Mouse (Mus musculus): ENCODE data around the gene Arhgef19. TPM values are rescaled to one million over a fixed set of nuclear protein-coding genes. Genes with fewer than 3 reads are reported as not detected.

Arhgef19 gene
- 1 to 10 TPM; 1.8 to 2.4 TPM for total RNA-seq (2021)

DNA sequence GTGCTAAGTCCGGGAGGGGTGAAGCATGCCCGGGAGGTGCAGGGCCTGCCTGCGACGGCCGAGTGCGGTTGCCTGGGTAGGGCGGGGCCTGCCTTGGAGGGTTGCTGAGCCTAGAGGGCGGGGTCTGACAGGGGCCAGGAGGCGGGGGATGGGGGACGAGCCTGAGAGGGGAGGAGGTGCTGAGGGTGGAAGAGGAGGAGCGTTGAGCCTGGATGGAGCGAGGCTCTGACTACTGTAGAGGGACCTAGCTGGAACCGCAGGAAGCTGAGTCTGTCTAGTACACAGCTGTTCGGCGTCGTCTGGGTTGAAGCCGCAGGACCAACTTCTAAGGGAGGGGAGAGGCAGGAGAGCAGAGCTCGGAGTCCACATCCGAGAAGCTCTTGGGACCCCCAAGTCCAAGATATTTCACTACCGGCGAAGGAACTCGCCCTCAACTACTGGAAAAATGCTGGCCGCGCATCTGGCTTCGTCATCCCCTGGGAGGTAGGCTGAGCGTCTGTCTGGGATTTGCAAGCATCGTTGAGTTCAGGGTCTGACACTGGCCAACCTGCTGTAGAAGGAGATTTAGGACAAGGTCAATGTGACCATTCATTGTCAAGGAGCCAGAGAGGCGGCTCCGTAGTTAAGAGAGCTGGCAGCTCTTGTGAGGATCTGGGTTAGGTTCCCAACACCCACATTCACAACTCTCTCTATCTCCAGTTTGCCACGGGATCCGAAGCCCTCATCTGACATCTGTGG is at the start of gene Arhgef19:
Gene Arhgef19 (plus strand): TSS at position 112 of the 738 bp plus-strand sequence.
- peak; percentile 83 for DNase-seq
- intact Hi-C loops (cut with DNase I), result no loop called here

DNA sequence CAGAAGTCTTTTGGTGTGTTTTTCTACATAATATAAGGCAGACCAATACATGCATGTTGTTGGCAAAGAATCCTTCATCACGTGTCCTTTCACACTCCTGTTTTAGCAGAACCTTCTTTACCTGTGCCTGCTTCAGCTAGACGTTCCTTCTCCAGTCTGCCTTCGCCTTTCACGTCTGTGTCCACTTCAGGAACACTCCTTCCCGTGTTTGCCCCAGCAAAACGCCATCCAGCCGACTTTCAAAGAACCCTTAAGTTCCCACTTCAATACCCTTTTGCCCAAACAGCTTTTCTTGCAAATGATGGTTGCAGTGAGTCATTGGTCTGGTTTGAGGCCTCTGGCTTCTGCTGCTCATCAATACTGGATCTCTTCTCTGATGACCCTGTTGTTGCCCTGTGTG is 48.0 kb upstream of the Arhgef19 start:
- intact Hi-C loops (cut with DNase I), result no loop called here

GRCm38 (mm10) chr4:141194553-141194952 is 44.7 kb upstream of the Arhgef19 start:
- intact Hi-C loops (cut with DNase I), result no loop called here
- no peak for DNase-seq

More for the DNA sequence above, 48.0 kb upstream of the Arhgef19 start:
- no peak for DNase-seq

DNA sequence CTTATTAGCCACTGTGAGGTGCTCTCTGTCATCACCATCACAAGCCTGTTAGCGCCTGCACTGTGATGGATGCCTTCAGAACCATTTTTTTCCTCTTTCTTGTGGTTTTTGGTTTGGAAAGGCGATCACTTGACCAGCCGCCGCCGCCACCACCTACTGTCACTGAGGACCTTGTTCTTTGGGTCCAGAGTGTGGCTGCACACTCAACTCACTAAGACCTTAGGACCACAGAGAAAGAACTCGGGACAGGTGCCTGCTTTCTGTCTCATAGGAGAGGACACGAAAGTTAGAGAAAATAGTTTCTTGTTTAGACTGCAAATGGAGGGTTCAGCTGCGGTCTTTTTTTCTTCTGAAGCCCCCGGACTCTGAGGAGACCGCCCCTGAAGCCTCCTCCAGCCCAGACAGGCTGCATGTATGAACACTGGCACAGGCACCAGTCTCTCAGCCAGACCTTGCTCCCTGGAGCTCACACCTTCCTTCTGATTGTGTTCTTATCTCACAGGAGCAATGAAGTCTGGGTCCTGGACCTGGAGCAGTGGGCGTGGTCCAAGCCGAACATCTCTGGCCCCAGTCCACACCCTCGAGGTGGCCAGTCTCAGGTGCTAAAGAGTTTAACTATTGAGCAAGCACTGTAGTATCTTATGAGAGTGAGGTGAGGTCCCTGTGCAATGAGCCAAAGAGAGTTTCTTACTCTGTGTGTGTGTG is 42.2 kb upstream of the Arhgef19 start:
- intact Hi-C loops (cut with DNase I), result no loop called here
- DNase-seq, result no peak

- DNase-seq, result no peak
- intact Hi-C loops (cut with DNase I), result no loop called here
Measured at GRCm38 (mm10) chr4:141197686-141198035, 41.6 kb upstream of the Arhgef19 start.

DNA sequence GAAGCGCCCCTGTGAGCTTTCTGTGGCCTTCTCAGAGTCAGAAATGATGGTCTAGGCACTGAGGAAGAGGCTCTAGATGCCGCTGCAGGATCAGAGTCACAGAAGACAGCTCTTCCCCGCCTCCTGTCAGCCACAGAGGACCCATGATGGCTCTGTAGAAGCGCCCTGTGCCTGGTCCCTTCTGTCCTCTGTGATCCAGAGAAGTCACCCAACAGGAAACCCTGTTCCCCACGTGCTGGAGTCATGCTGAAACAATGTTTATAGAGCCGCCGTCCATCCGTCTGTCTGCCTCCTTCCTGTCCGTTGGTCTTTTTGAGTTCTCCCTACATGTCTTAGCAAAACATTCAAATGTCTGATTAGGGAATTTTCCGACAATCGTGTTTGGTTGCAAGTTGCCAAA is 38.4 kb upstream of the Arhgef19 start:
- intact Hi-C loops (cut with DNase I), result no loop called here
- no peak for DNase-seq

- intact Hi-C loops (cut with DNase I), result no loop called here
- DNase-seq, result no peak
Measured at GRCm38 (mm10) chr4:141202192-141202591, 37.1 kb upstream of the Arhgef19 start.

- DNase-seq, result peak; percentile 24
- intact Hi-C loops (cut with DNase I), result no loop called here
Measured at GRCm38 (mm10) chr4:141204580-141205061, 34.7 kb upstream of the Arhgef19 start.

- intact Hi-C loops (cut with DNase I), result no loop called here
- no peak for DNase-seq
Measured at GRCm38 (mm10) chr4:141207081-141207480, 32.2 kb upstream of the Arhgef19 start.

GRCm38 (mm10) chr4:141210524-141211219 is 28.6 kb upstream of the Arhgef19 start:
- DNase-seq, result no peak
- intact Hi-C loops (cut with DNase I), result loop anchor here (10.0 kb wide), 1 partner anchor 66 kb away; the partner anchor contains the start of gene Fbxo42

DNA sequence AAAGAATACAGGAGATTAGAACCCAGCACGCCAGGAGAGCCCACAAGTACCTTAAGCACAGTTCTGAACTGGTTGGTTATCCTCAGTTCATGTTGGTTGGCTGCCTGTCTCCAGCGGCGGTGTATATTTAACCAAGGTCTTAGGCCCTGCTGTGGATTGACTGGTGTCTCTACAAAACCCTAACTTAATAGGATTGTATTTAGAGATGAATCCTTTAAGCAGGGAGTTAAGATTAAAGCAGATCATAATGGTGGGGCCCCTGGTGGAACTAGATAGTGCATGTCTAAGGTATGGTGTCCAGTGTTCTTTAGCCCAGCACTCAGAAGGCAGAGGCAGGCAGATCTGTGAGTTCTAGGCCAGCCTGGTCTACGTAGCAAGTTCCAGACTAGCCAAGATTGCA is 27.7 kb upstream of the Arhgef19 start:
- intact Hi-C loops (cut with DNase I), result loop anchor here (10.0 kb wide), 1 partner anchor 67 kb away; the partner anchor contains the start of gene Fbxo42
- no peak for DNase-seq

DNA sequence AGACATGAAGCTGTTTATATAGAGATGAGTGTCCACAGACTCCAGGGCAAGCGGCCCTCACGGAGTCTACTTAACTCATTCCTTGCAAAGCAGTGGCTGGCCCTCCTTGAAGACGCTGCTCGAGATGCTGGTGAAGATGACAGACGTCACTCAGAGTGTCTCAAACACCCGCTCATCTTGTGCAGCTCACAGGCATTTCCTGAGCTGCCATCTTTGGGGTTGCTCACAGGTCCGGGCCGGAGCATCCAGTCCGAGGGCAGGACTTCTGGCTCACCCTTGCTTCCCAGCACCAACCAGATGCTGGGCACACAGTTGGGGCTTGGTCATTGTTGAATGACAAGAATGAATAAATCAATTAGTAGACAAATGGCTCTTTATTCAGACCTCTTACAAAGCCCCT is 26.4 kb upstream of the Arhgef19 start:
- intact Hi-C loops (cut with DNase I), result loop anchor here (10.0 kb wide), 1 partner anchor 68 kb away; the partner anchor contains the start of gene Fbxo42
- DNase-seq, result no peak

DNA sequence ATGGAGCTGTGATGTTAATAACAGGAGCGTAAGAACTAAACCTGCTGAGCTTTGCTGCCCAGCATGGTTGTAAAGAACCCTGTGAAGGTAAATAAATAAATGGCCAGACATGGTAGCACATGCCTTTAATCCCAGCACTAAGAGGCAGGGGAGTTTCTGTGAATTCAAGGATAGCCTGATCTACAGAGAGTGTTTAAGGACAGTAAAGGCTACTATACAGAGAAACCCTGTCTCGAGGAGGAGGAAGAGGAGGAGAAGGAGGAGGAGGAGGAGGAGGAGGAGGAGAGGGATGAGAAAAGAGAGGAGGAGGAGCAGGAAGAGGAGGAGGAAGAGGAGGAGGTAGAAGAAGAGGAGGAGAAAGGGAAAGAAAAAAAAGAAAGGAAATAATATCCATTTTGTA is 26.0 kb upstream of the Arhgef19 start:
- DNase-seq, result no peak
- intact Hi-C loops (cut with DNase I), result loop anchor here (10.0 kb wide), 1 partner anchor 69 kb away; the partner anchor contains the start of gene Fbxo42

GRCm38 (mm10) chr4:141213770-141214336 is 25.4 kb upstream of the Arhgef19 start, which contains the start of gene Rsg1:
Gene Rsg1, plus strand, starts transcription at chr4:141213956.
- intact Hi-C loops (cut with DNase I), result loop anchor here (10.0 kb wide), 1 partner anchor 69 kb away; the partner anchor contains the start of gene Fbxo42
- peak; percentile 98 for DNase-seq

DNA sequence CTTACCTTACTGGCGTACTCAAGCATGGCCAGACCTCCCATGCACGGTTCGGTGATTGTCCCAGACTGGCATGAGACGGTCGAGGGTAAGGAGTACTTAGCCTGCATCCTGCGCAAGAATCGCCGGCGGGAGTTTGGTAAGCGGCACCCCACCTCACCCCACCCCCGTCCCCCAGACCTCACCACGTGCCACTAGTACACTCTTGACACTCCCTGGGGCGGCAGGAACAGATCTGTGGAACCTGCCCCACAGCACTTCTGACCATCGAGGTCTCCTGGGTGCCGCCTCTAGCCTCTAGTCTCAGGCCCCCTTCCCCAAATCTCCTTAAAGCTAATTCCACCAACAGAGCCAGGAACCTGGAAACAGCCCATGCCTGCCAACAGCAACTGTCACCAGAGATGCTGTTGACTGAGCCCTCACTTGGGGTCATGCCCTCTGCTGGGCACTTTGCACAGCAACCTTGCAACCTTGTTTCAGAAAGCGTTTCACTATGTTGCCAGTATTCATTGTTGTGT is 24.9 kb upstream of the Arhgef19 start:
- intact Hi-C loops (cut with DNase I), result loop anchor here (10.0 kb wide), 1 partner anchor 70 kb away; the partner anchor contains the start of gene Fbxo42
- peak; percentile 56 for DNase-seq

- intact Hi-C loops (cut with DNase I), result loop anchor here (10.0 kb wide), 1 partner anchor 75 kb away; the partner anchor contains the start of gene Fbxo42
Measured at GRCm38 (mm10) chr4:141219583-141220213, 19.6 kb upstream of the Arhgef19 start.

DNA sequence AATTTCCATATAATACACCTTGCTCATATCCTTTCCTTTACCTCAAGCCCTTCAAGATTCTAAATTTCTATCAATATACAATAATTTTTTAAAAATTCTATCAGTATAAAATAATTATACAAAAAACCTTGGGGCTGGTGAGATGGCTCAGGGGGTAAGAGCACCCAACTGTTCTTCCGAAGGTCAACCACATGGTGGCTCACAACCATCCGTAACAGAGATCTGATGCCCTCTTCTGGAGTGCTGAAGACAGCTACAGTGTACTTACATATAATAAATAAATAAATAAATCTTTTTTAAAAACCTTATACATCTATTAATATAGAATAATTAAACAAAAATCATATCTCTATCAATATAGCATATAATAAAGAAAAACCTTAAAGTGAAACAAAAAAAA is 17.5 kb upstream of the Arhgef19 start:
- no peak for DNase-seq
- intact Hi-C loops (cut with DNase I), result no loop called here

More at GRCm38 (mm10) chr4:141219583-141220213, 19.6 kb upstream of the Arhgef19 start:
- DNase-seq, result peak; percentile 84

- DNase-seq, result no peak
- intact Hi-C loops (cut with DNase I), result no loop called here
Measured at GRCm38 (mm10) chr4:141222752-141223151, 16.5 kb upstream of the Arhgef19 start.

- intact Hi-C loops (cut with DNase I), result no loop called here
- no peak for DNase-seq
Measured at GRCm38 (mm10) chr4:141228687-141229086, 10.6 kb upstream of the Arhgef19 start.

- no peak for DNase-seq
- intact Hi-C loops (cut with DNase I), result no loop called here
Measured at GRCm38 (mm10) chr4:141233196-141233595, 6.1 kb upstream of the Arhgef19 start.

Measured in left cerebral cortex, postnatal 4 days (tissue).